Mouse (Mus musculus): ENCODE measurements around the gene Kdm2a. TPM values are rescaled to one million over a fixed set of nuclear protein-coding genes. Genes with fewer than 3 reads are reported as not detected.

The Kdm2a gene
- polyA plus RNA-seq, 1 experiment, result not detected

DNA sequence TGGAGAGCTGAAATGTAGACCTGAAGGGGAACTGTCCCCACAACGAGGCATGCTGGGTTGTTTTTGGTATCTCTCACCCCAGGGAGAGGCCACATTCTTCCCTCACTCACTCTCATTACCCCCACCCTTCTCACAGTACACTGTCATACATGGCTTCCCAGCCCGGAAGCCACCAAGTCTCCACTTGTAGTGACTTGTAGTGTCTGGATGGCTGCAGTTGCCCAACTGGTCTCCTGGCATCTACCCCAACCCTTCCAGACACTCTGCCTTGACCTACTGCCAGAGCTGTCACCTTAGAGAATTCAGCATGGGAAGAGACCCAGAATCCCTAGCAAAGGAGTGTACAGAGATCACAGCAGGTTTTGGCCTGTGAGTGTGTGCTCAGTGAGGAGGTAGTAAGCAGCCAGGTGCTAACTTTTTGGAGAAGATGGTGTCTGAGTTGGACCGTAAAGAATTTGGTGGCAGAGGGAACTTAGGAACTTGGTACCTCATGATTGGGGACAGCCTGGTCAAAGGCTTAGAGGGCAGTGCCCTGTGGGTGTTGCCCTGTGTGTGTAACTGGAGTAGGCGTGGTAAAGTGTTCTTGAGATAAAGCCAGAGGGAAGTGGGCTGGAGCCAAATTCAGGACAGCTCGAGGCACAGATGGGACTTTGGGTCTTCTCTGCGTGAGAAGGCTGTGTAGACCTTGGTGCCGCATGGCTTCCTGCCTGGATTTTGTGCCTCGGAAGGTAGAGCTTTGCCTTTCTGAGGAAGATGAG, 22.2 kb upstream of the Kdm2a start:
- Histone ChIP-seq H3K4me3 (ENCODE audit: insufficient read depth, low read depth, low read length) (no peak overlapping the region), H3K4me1 (ENCODE audit: control insufficient read depth, insufficient read depth, low read length) (no peaks in the 10 kb centered on the region), H3K27ac (ENCODE audit: insufficient read depth, low read depth, low read length) (no peak overlapping the region)
- 85% methylated on average over 8 of the region's 8 CpGs for WGBS
- TF ChIP-seq POLR2A (IDR thresholded peaks at IDR 0.05; ENCODE audit: insufficient read depth, low read depth, low read length) (no peak), CTCF (IDR thresholded peaks at IDR 0.05; ENCODE audit: insufficient read depth, low read depth, low read length) (no peak)

DNA sequence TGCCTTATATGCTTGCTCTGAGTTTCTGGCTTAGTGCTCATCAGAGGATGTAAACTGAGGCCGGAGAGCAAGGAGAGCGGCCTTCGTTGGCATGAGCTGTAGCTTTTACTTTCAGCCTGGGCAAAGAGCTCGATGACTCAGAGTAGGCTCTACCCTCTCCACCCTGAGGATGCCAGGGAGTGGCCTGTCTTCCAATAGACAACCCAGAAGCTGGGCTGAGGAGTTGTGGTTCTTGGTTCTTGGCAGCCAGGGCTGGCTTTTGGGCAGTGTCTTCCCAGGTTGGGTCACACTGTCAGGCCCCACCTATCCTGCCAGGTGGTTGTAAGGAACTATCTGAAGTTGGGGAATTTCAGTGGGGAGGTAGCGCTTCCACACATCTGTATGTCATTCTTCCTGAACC, 21.6 kb upstream of the Kdm2a start:
- Histone ChIP-seq H3K4me3 (ENCODE audit: insufficient read depth, low read depth, low read length) (no peak overlapping the region), H3K4me1 (ENCODE audit: control insufficient read depth, insufficient read depth, low read length) (no peaks in the 10 kb centered on the region), H3K27ac (ENCODE audit: insufficient read depth, low read depth, low read length) (no peak overlapping the region)
- 87% methylated on average over 5 of the region's 5 CpGs for WGBS
- no peak for TF ChIP-seq POLR2A (IDR thresholded peaks at IDR 0.05; ENCODE audit: insufficient read depth, low read depth, low read length)
- no peak for TF ChIP-seq CTCF (IDR thresholded peaks at IDR 0.05; ENCODE audit: insufficient read depth, low read depth, low read length)

DNA sequence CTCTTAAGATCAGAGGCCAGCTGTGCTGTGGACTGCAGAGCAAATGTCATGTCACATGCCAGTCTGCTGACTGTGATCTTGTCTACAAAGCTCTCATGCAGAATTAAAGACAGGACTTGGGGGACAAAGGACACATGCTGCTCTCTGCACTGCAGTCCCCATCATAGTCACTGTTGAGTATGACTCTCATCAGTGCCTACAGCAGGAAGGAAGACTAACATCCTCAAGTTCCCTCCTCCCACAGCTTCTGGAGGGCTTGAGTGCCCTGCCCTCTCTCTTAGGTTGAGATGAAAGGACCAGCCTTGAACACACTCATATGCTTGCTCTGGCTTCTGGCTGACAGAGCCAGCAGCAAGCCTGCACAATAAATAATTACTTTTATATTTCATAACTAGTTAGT, 19.6 kb upstream of the Kdm2a start:
- Histone ChIP-seq H3K27ac (ENCODE audit: insufficient read depth, low read depth, low read length) (no peak overlapping the region), H3K4me3 (ENCODE audit: insufficient read depth, low read depth, low read length) (no peak overlapping the region), H3K4me1 (ENCODE audit: control insufficient read depth, insufficient read depth, low read length) (no peaks in the 10 kb centered on the region)
- no peak for TF ChIP-seq CTCF (IDR thresholded peaks at IDR 0.05; ENCODE audit: insufficient read depth, low read depth, low read length)

DNA sequence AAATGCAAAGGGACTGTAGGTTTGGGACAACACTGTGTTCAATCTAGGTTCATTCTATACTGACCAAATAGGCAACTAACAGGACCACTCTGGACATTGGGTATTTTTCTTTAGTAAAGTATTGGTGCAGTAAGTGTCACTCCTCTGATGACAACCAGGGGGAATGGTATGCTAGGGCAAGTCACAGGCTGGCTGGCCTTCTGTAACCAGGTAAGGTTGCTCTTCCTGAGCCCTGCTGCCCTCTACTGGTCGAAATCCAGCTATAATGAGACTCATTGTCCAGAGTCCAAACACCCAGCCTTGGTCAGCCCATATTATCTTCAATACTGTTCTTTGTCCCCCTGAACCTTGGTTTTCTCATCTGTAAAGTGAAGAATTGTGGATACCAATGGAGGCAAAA, 19.1 kb upstream of the Kdm2a start:
- Histone ChIP-seq H3K4me3 (ENCODE audit: insufficient read depth, low read depth, low read length) (no peak overlapping the region), H3K27ac (ENCODE audit: insufficient read depth, low read depth, low read length) (no peak overlapping the region), H3K4me1 (ENCODE audit: control insufficient read depth, insufficient read depth, low read length) (no peaks in the 10 kb centered on the region)
- no peak for TF ChIP-seq POLR2A (IDR thresholded peaks at IDR 0.05; ENCODE audit: insufficient read depth, low read depth, low read length)
- TF ChIP-seq CTCF (IDR thresholded peaks at IDR 0.05; ENCODE audit: insufficient read depth, low read depth, low read length), result no peak
- WGBS, result 0% methylated on average over 1 of the region's 1 CpGs

DNA sequence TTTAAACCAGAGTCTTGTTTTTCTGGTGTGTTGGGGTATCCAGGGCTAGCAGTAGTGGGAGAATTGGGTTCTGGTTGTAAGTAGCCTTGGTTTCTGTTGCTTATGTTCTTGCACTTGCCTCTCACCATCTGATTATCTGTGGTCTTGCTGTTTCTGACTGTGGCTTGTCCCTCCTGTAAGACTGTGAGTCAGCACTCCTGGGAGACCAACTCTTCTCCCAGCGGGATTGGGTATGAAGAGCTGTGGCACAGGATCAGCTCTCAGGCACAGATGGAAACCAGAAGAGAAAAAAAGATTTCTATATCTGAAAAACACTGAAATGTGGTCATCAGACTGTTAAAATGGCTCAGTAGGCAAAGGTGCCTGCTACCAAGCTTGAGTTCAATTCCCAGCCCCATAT, 16.5 kb upstream of the Kdm2a start:
- H3K27ac ChIP-seq (ENCODE audit: insufficient read depth, low read depth, low read length), result no peak overlapping the region
- TF ChIP-seq POLR2A (IDR thresholded peaks at IDR 0.05; ENCODE audit: insufficient read depth, low read depth, low read length), result no peak
- no peak for TF ChIP-seq CTCF (IDR thresholded peaks at IDR 0.05; ENCODE audit: insufficient read depth, low read depth, low read length)
- WGBS, result 65% methylated on average over 1 of the region's 1 CpGs

DNA sequence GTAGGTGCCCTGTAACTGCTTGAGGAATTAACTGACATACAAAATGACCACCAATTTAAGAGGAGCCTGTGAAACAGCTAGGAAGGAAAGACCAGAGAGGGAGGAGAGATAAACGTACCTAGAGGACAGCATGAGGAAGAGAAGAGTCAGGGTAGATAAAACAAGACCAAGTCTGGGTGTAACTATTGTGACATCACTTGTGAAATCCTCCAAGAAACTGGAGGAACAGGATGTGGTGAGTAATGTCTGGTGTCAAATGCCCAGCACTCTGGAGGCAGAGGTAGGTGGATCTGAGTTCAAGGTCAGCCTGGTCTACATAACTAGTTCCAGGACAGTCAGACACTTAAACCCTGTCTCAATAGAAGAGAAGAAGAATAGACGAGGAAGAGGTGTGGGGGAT, 11.0 kb upstream of the Kdm2a start:
- H3K4me1 ChIP-seq (ENCODE audit: control insufficient read depth, insufficient read depth, low read length), result no peaks in the 10 kb centered on the region
- TF ChIP-seq CTCF (IDR thresholded peaks at IDR 0.05; ENCODE audit: insufficient read depth, low read depth, low read length) (no peak), POLR2A (IDR thresholded peaks at IDR 0.05; ENCODE audit: insufficient read depth, low read depth, low read length) (no peak)
- H3K4me3 ChIP-seq (ENCODE audit: insufficient read depth, low read depth, low read length), result no peak overlapping the region
- 76% methylated on average over 2 of the region's 2 CpGs for WGBS
- no peak overlapping the region for H3K27ac ChIP-seq (ENCODE audit: insufficient read depth, low read depth, low read length)

More for the DNA sequence above, 16.5 kb upstream of the Kdm2a start:
- Histone ChIP-seq H3K4me1 (ENCODE audit: control insufficient read depth, insufficient read depth, low read length) (no peaks in the 10 kb centered on the region), H3K4me3 (ENCODE audit: insufficient read depth, low read depth, low read length) (no peak overlapping the region)

DNA sequence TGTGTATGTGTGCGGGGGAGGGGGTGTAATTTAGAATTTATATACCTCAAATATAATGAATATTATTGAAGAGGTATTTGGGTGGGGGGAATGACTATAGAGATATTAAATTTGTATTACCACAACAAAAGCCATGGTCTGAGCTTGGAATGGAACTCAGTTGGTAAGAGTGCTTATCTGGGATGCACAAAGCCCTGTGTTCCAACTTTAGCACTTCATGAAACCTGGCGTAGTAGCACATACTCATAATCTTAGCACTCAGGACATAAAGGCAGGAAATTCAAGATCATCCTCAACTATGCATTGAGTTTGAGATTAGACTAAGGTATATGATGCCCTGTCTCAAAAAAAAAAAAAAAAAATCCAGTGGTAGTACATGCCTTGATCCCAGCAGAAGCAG, 6.8 kb upstream of the Kdm2a start:
- no peaks in the 10 kb centered on the region for H3K4me1 ChIP-seq (ENCODE audit: control insufficient read depth, insufficient read depth, low read length)
- H3K4me3 ChIP-seq (ENCODE audit: insufficient read depth, low read depth, low read length), result no peak overlapping the region
- 94% methylated on average over 2 of the region's 2 CpGs for WGBS
- TF ChIP-seq CTCF (IDR thresholded peaks at IDR 0.05; ENCODE audit: insufficient read depth, low read depth, low read length) (no peak), POLR2A (IDR thresholded peaks at IDR 0.05; ENCODE audit: insufficient read depth, low read depth, low read length) (no peak)
- H3K27ac ChIP-seq (ENCODE audit: insufficient read depth, low read depth, low read length), result no peak overlapping the region

DNA sequence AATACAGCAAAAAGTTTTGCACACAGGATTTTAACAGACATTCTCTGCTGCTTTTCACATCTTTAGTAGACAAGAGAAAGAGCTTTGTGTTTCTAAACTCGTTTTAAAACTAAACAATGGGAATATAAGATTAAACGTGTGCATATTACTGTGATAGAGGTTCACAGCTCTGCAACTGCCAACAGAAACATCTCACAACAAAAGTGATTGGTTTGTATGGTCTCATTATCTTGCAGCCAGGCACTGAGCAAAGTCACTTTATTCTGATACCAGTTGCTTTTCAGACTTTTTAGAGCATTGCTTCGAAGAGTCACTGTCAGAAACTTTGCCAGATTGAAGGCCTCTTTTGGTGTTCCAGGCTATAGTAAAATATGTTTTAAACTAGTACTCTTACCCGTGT, 874 bp upstream of the Kdm2a start:
- TF ChIP-seq POLR2A (IDR thresholded peaks at IDR 0.05; ENCODE audit: insufficient read depth, low read depth, low read length) (no peak), CTCF (IDR thresholded peaks at IDR 0.05; ENCODE audit: insufficient read depth, low read depth, low read length) (no peak)
- H3K4me1 ChIP-seq (ENCODE audit: control insufficient read depth, insufficient read depth, low read length), result peaks cover 8% of the 10 kb centered on the region
- H3K4me3 ChIP-seq (ENCODE audit: insufficient read depth, low read depth, low read length), result no peak overlapping the region
- 67% methylated on average over 4 of the region's 4 CpGs for WGBS
- no peak overlapping the region for H3K27ac ChIP-seq (ENCODE audit: insufficient read depth, low read depth, low read length)

DNA sequence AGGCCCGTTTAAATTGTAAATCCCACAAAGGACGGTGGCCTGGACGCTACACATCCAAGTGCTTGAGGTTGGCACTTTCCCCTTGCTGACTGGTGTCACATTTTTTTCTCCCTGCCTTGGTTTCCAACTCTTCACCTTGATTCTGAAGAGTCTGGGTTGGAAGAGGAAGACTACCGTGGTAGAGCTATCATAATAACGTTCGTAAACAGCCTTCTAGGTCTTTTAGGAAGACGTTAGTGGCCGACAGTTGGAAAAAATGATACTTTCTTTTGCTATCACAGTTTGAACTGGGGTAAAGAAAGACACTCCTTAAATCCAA, 504 bp upstream of the Kdm2a start:
- Histone ChIP-seq H3K27ac (ENCODE audit: insufficient read depth, low read depth, low read length) (peak overlapping the region; percentile 32), H3K4me3 (ENCODE audit: insufficient read depth, low read depth, low read length) (peak overlapping the region; percentile 68), H3K4me1 (ENCODE audit: control insufficient read depth, insufficient read depth, low read length) (peaks cover 8% of the 10 kb centered on the region)
- 37% methylated on average over 8 of the region's 8 CpGs for WGBS
- TF ChIP-seq CTCF (IDR thresholded peaks at IDR 0.05; ENCODE audit: insufficient read depth, low read depth, low read length) (no peak), POLR2A (IDR thresholded peaks at IDR 0.05; ENCODE audit: insufficient read depth, low read depth, low read length) (no peak)

Data from olfactory bulb, adult 2 months (tissue).